Mouse (Mus musculus) Patski (cell line): ENCODE measurements around the gene Fam181a. TPM values are rescaled to one million over a fixed set of nuclear protein-coding genes. Genes with fewer than 3 reads are reported as not detected.

Experiments
- ATAC-seq: fragments of 100-300 bp; one replicate; pipeline ENCODE4 v1.8.0; 2021
- CTCF ChIA-PET: fragments of 350-600 bp; sonication (Branson Sonifier 250); formaldehyde crosslinking; loops from one replicate; lab custom pipeline; 2022; ENCODE audit warnings: inconsistent platforms; lab: Charles Lee
- POLR2A ChIA-PET: fragments of 350-600 bp; sonication (Branson Sonifier 250); formaldehyde crosslinking; loops from one replicate; lab custom pipeline; 2022; ENCODE audit warnings: antibody characterized with exemption, inconsistent platforms; lab: Charles Lee
- DNase-seq: peaks from one replicate; pipeline ENCODE4 v3.0.0-alpha.2; 2011; ENCODE audit warnings: low read depth, low spot score
- H3K27me3 ChIP-seq: fragments of 371-371 bp; one replicate; pipeline ENCODE4 v1.5.1; 2021
- CTCF ChIP-seq: fragments of 100-300 bp; IDR thresholded peaks from one replicate; pipeline ENCODE4 v1.5.1; 2021
- in situ Hi-C: fragments of 300-500 bp; cut with MboI; formaldehyde crosslinking; loops from 3 replicates; pipeline ENCODE4 v1.11.1; 2018; ENCODE audit warnings: low pct_unique_long_range_greater_than_20kb, mixed read lengths
- polyA plus RNA-seq: library from polyadenylated mRNA; unstranded; gene quantifications from one replicate; pipeline ENCODE4 v1.2.3, GENCODE M21; 2021

Gene Fam181a
- polyA plus RNA-seq, 1 experiment from 2014 or later = not detected

DNA sequence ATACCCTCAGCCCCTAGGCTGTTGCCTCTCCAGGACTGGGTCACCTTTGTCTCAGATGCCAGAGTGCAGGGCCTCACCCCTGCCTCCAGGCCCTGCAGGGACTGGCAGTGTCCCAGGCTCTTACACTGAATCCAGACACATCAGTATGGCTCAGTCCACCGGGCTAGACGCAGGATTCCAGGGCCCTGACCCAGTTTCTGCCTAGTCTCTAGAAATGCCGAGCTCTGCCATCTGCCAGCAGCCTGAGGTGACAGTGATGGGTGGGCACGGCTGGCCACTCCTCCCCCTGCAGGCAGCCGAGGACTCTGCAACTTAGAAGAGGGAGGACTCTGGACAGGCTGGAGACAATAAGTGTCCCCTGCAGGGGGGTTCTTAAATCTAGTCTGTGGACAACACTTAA is 42.8 kb downstream of the Fam181a start:
- ATAC-seq (no peak), DNase-seq (no peak)
- no peak for TF ChIP-seq CTCF
- ChIA-PET POLR2A (no interaction called here), CTCF (interaction anchor here (1.5 kb wide), 1 partner anchor 211 kb away, joined by 7 read pairs; no protein-coding TSS in a partner anchor)
- in situ Hi-C loops = no loop called here
- H3K27me3 ChIP-seq = peaks cover 11% of the 10 kb centered on the region

DNA sequence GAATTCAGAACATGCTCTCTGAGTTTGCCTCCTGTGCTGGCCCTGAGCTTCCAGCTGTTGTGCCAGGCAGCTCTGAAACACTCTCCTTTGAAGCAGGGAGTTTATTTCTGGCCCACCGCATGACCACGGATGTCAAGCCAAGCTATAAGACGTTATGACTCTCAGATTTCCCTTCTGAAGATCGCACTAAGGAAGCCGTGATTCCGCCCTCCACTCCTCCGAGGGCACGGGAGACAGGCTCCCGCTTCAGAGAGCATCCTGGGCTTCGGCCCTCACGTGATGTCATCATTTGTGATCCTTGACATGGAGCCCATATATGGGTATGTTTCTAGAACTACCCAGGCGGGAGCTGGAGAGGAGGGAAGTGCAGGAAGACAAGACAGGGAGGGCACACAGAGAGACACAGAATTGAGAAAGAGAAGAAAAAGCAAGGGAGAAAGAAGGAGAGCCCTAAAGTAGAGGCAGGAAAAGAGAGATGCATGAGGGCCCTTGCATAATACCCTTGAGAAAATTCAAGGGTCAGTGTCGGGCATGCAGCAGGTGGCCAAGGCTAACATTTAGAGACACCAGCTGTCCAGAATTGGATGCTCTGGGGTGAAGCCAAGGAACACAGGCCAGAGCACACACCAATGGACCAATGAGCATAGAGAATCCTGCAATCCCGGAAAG is 45.1 kb downstream of the Fam181a start, which contains the start of gene Asb2:
Gene Asb2 (minus strand): TSS at position 256 of the 669 bp plus-strand sequence.
- POLR2A ChIA-PET = no interaction called here
- no peak for DNase-seq
- no peak for TF ChIP-seq CTCF
- in situ Hi-C loops = no loop called here
- H3K27me3 ChIP-seq = peaks cover 22% of the 10 kb centered on the region
- CTCF ChIA-PET = no interaction called here
- ATAC-seq = no peak

- CTCF ChIA-PET = no interaction called here
- DNase-seq = no peak
- POLR2A ChIA-PET = no interaction called here
- no peak for ATAC-seq
- peaks cover 22% of the 10 kb centered on the region for H3K27me3 ChIP-seq
- no peak for TF ChIP-seq CTCF
- in situ Hi-C loops = no loop called here
These were observed 45.6 kb downstream of the Fam181a start for GRCm38 (mm10) chr12:103356415-103356748.

- ChIA-PET CTCF (interaction anchor here (1.3 kb wide), 1 partner anchor 13 kb away, joined by 3 read pairs; no protein-coding TSS in a partner anchor), POLR2A (no interaction called here)
- in situ Hi-C loops = no loop called here
- DNase-seq = no peak
- H3K27me3 ChIP-seq = peaks cover 31% of the 10 kb centered on the region
- no peak for TF ChIP-seq CTCF
- ATAC-seq = no peak
These were observed 47.4 kb downstream of the Fam181a start for GRCm38 (mm10) chr12:103358216-103358615.

GRCm38 (mm10) chr12:103358951-103359801 is 48.4 kb downstream of the Fam181a start:
- no peak for ATAC-seq
- in situ Hi-C loops = no loop called here
- DNase-seq = no peak
- peaks cover 31% of the 10 kb centered on the region for H3K27me3 ChIP-seq
- ChIA-PET CTCF (interaction anchor here (1.0 to 1.3 kb wide), 2 partner anchors 9 to 12 kb away, joined by 3 to 4 read pairs; no protein-coding TSS in a partner anchor), POLR2A (no interaction called here)
- no peak for TF ChIP-seq CTCF

DNA sequence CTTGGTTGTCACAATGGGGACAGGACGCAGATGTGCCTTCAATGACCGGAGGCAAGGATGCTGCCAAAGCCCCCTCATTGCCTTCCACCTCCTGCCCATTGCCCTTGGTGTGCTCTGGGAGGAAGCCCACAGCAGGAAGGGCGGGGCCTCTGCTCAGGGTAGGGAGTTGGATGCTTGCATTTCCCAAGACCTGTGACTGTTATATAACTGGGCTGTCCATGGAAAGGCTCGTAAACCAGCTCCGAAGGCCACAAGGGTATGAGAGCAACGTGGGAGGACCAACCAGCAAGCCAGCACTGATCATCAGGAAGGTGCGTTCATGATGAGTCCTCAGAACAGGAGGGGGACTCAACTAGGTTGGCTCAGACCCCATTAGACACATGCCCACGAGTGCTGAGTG is 50.0 kb downstream of the Fam181a start:
- POLR2A ChIA-PET = no interaction called here
- CTCF ChIA-PET = interaction anchor here (1.4 kb wide), 1 partner anchor 27 kb away, joined by 3 read pairs; no protein-coding TSS in a partner anchor
- DNase-seq (no peak), ATAC-seq (no peak)
- H3K27me3 ChIP-seq = peaks cover 32% of the 10 kb centered on the region
- TF ChIP-seq CTCF = no peak
- in situ Hi-C loops = no loop called here

GRCm38 (mm10) chr12:103361539-103362307 is 50.9 kb downstream of the Fam181a start:
- ChIA-PET CTCF (interaction anchor here (1.4 kb wide), 1 partner anchor 28 kb away, joined by 3 read pairs; no protein-coding TSS in a partner anchor), POLR2A (no interaction called here)
- H3K27me3 ChIP-seq = peaks cover 36% of the 10 kb centered on the region
- no peak for DNase-seq
- in situ Hi-C loops = no loop called here
- no peak for ATAC-seq
- no peak for TF ChIP-seq CTCF

DNA sequence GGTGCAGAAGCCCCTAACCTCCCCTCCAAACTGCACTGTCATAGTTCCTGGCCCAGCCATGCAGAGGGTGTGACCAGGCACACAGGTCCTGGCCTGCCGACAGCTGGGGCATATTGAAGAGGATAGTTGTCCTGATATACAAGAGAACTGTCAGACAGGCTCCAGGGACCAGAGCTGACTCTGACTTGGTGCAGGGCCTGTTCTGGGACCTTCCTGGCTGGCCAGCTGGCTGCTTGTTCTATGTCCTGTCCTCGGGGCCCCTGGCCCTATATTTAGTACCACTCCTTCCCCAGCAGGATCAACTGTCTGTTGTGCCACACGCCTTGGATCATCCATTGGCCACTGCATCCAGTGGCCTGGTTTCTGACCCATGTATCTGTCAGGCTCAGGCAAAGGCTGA is 51.6 kb downstream of the Fam181a start:
- DNase-seq = no peak
- no peak for TF ChIP-seq CTCF
- ChIA-PET POLR2A (no interaction called here), CTCF (interaction anchor here (1.4 kb wide), 1 partner anchor 28 kb away, joined by 3 read pairs; no protein-coding TSS in a partner anchor)
- in situ Hi-C loops = no loop called here
- ATAC-seq = no peak
- peaks cover 38% of the 10 kb centered on the region for H3K27me3 ChIP-seq

Other genes starting within 250 kb of the Fam181a start
- 0.28 TPM for gene Prima1, start 68.8 kb upstream of the Fam181a start, polyA plus RNA-seq
- 0.04 TPM for gene Asb2, start 45.0 kb downstream of the Fam181a start, polyA plus RNA-seq
- gene Otub2, start 77.7 kb downstream of the Fam181a start, polyA plus RNA-seq = 7.6 TPM
- 2.0 TPM for gene 9330161L09Rik, start 96.8 kb downstream of the Fam181a start, polyA plus RNA-seq
- 71.3 TPM for gene Ddx24, start 114.9 kb downstream of the Fam181a start, polyA plus RNA-seq
- 83.4 TPM for gene Ifi27, start 123.2 kb downstream of the Fam181a start, polyA plus RNA-seq
- gene Ifi27l2a, start 132.7 kb downstream of the Fam181a start, polyA plus RNA-seq = 3.2 TPM
- gene Ifi27l2b, start 146.2 kb downstream of the Fam181a start, polyA plus RNA-seq = not detected
- gene Ppp4r4, start 221.3 kb downstream of the Fam181a start, polyA plus RNA-seq = 10.6 TPM